10 mouse cellular contexts compared by ENCODE assay signal in genomic region chr17:3285030-3285671, GRCm38 (mm10). TPM values are rescaled to one million over a fixed set of nuclear protein-coding genes. Genes with fewer than 3 reads are reported as not detected.
DNase-seq lines count a peak whose midpoint lies in the region; TF ChIP-seq lines count a peak whose summit lies in the region.
"Had no signal": no experiment of that assay in that cellular context is flagged by ENCODE, and none has a peak within 500 bp of the region (broad histone marks: within the 10 kb centered on the region; RNA-seq: fewer than 3 reads in every experiment).

No protein-coding gene starts in this region.

- TF ChIP-seq CTCF in kidney, adult 2 months (conservative IDR thresholded peaks at IDR 0.05; ENCODE audit: insufficient read depth, insufficient read length, low read depth, low read length) = no peak

- intact Hi-C loops in heart, postnatal 36 days (cut with DNase I) = loop anchor here (5.0 kb wide), 2 partner anchors 62 to 162 kb away; no protein-coding TSS in a partner anchor
- intact Hi-C loops in heart, postnatal 14 days (cut with DNase I) = loop anchor here (5.0 kb wide), 3 partner anchors 72 to 162 kb away; no protein-coding TSS in a partner anchor

- 36% methylated on average over 8 of the region's 8 CpGs for WGBS in heart, embryonic 10.5 days
- WGBS in kidney, adult 2 months = 65% methylated on average over 8 of the region's 8 CpGs

- H3K4me1 ChIP-seq in heart, embryonic 10.5 days = peaks cover 16% of the 10 kb centered on the region
- no peaks in the 10 kb centered on the region for H3K4me1 ChIP-seq in kidney, adult 2 months (ENCODE audit: control insufficient read depth, insufficient read depth, low read length)

- no peaks in the 10 kb centered on the region for H3K27me3 ChIP-seq in heart, embryonic 10.5 days (ENCODE audit: insufficient read depth, poor library complexity, severe bottlenecking)
- no peaks in the 10 kb centered on the region for H3K27me3 ChIP-seq in kidney, adult 2 months (replicated peaks; ENCODE audit: control insufficient read depth, insufficient read depth, low read length)
- H3K27me3 ChIP-seq: megakaryocyte, embryonic 14.5 days had no signal

- no peak overlapping the region for H3K4me3 ChIP-seq in heart, embryonic 10.5 days
- H3K4me3 ChIP-seq in kidney, adult 2 months (ENCODE audit: insufficient read depth, low read depth, low read length) = no peak overlapping the region
- H3K4me3 ChIP-seq: megakaryocyte, embryonic 14.5 days had no signal

- TF ChIP-seq POLR2A in kidney, adult 2 months (IDR thresholded peaks at IDR 0.05; ENCODE audit: low read depth, low read length) = no peak

- DNase-seq in heart, embryonic 10.5 days (ENCODE audit: low spot score) = no peak
- DNase-seq in heart, postnatal 36 days = no peak
- DNase-seq in cerebellum, postnatal 25 days = peak; percentile 40 to 70
- peak; percentile 22 to 37 for DNase-seq in heart, postnatal 14 days
- DNase-seq in lung, postnatal 14 days = peak; percentile 16
- DNase-seq in thymus, postnatal 14 days = no peak
- DNase-seq in kidney, adult 2 months = no peak
- DNase-seq in kidney, postnatal 10 days = no peak

- peak overlapping the region; percentile 56; the same call in 1 of the 2 replicates for H3K27ac ChIP-seq in heart, embryonic 10.5 days
- H3K27ac ChIP-seq in kidney, adult 2 months (ENCODE audit: insufficient read depth, low read depth, low read length) = no peak overlapping the region

- H3K9me3 ChIP-seq in heart, embryonic 10.5 days = no peaks in the 10 kb centered on the region
- H3K9me3 ChIP-seq: G1E had no signal

- H3K36me3 ChIP-seq in heart, embryonic 10.5 days = no peaks in the 10 kb centered on the region
- no peaks in the 10 kb centered on the region for H3K36me3 ChIP-seq in kidney, adult 2 months (ENCODE audit: control insufficient read depth, insufficient read depth, low read length)
- H3K36me3 ChIP-seq: G1E had no signal

RNA-seq across cellular contexts. Expression of gene Tiam2, which starts 41.2 kb away (rescaled TPM):
- 3.5 and 3.7 TPM in 2 replicates for polyA plus RNA-seq in heart, embryonic 10.5 days (2016; fragmentation: Nextera tagmentation; extraction: Ambion mirVana)
- total RNA-seq in heart, postnatal 36 days (2021) = 1 to 10 TPM; 1.4 to 2.3 TPM
- total RNA-seq in heart, postnatal 14 days (2021) = 1 to 10 TPM; 2.7 to 2.8 TPM
- 1.1 and 1.2 TPM in 2 replicates for polyA plus RNA-seq in kidney, adult 2 months (2012; rRNA removed)
- polyA plus RNA-seq: G1E had no signal

Comparison
In these comparisons a context has a peak if more than half of its experiments do, and no peak if none do; other contexts are left out.
1. DNase-seq: peak in cerebellum, postnatal 25 days (2 of 2), heart, postnatal 14 days (2 of 2) and lung, postnatal 14 days (single experiment); none in heart, embryonic 10.5 days (single experiment), heart, postnatal 36 days (0 of 2), thymus, postnatal 14 days (single experiment), kidney, adult 2 months (single experiment) and kidney, postnatal 10 days (single experiment).